Mouse (Mus musculus) liver, adult (tissue): ENCODE data around the gene Cyp2c54.
"Not testable (repeated sequence)": the region's sequence is repeated elsewhere in the genome, so short reads cannot be mapped to it uniquely, and the experiment has no call there.

Source experiments
- GATA4 ChIP-seq: IDR thresholded peaks from 2 replicates; pipeline ENCODE4 v1.6.1; 2014; ENCODE audit warnings: mild to moderate bottlenecking, low read length; ENCODE audit not compliant: insufficient replicate concordance

Gene Cyp2c54

DNA sequence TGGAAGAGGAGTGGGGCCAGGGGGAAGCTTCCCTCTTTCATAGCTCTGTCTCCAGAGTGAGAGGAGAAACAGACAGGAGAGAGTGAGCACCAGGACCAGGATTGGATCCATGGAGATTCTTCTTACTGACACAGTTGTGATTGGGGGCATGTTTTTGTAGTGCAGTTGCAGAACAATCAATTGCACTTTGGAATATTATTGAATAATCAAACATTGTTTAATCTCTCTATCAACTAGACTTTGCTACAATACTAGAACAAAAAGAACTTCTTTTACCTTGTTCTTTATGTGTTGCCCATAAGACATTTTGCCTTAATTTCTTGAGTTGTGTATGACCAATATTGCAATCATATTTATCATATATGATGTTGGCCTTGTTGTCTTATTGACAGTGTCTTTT is at the start of gene Cyp2c54:
Gene Cyp2c54 (minus strand): TSS at position 127 of the 400 bp plus-strand sequence.
- TF ChIP-seq GATA4, result no peak

DNA sequence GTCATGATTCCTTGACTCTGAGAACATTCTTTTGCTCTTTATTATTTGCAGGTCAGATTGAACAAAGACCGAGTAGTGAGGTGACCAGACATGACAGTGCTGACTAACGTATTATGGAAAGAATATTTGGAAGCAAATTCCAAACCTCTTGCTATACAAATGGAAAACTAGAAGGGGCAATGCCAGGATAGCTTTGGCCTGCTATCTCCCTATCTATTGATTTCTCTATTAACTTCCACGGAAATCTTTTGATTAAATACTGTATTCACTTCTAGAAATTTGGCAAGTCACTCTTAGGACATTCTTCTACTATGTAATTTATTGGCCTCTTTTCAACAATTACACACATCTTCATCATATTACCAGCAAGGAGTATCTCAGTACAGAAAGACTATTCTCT is 17.5 kb upstream of the Cyp2c54 start:
- peak; percentile 93 for TF ChIP-seq GATA4

GRCm38 (mm10) chr19:40089421-40089820 is 15.8 kb upstream of the Cyp2c54 start, which contains the start of gene Cyp2c50:
TSS of gene Cyp2c50 (plus strand) at chr19:40089688.
- not testable (repeated sequence) for TF ChIP-seq GATA4

DNA sequence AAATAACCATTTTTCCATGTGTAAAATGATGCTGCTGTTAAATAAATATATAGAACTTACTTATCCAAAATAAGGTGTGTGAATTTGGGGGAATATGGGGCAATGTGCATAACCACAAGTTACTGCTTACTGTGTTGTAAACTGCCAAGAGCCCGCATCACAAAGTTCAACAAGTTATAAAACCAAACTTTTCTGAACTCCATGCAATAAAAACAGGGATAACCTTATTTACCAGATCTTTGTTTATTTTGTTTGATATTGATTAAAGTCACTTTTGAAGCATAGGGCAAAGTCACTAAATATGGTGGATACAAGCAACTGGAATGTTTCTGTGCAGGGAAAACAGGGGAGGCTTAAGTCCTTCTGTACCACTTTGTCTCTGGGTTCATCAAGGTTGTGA is 14.8 kb upstream of the Cyp2c54 start:
- no peak for TF ChIP-seq GATA4

GRCm38 (mm10) chr19:39992140-39992539 is 81.5 kb downstream of the Cyp2c54 start, which contains the start of gene Cyp2c37:
TSS of gene Cyp2c37 (plus strand) at chr19:39992424.
- not testable (repeated sequence) for TF ChIP-seq GATA4

DNA sequence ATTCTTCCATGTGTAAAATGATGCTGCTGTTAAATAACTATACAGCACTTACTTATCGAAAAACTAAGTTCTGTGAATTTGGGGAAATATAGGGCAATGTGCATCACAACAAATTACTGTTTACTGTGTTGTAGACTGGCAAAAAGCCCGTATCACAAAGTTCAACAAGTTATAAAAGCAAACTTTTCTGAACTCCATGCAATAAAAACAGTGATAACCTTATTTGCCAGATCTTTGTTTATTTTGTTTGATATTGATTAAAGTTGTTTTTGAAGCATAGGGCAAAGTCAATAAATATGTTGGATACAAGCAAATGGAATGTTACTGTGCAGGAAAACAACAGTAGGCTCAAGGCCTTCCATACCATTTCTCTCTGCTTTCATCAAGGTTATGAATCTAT is 84.2 kb downstream of the Cyp2c54 start:
- no peak; the same call in 1 of the 2 replicates for TF ChIP-seq GATA4
